Mouse (Mus musculus): Measurements from ENCODE around the gene Shank1. TPM values are rescaled to one million over a fixed set of nuclear protein-coding genes. Genes with fewer than 3 reads are reported as not detected.

Gene Shank1
- polyA plus RNA-seq, 1 experiment: 0.81 TPM

GRCm38 (mm10) chr7:44358012-44358411, 48.0 kb downstream of the Shank1 start:
- Histone ChIP-seq H3K36me3 (ENCODE audit: control insufficient read depth, insufficient read depth, low read length) (no peaks in the 10 kb centered on the region), H3K4me3 (ENCODE audit: low read depth, low read length) (no peak overlapping the region), H3K27me3 (ENCODE audit: control insufficient read depth, insufficient read depth, low read length) (peaks cover 43% of the 10 kb centered on the region), H3K4me1 (ENCODE audit: control insufficient read depth, insufficient read depth, insufficient read length, low read length) (peaks cover 13% of the 10 kb centered on the region), H3K27ac (ENCODE audit: insufficient read depth, low read depth, low read length) (no peak overlapping the region)
- no peak for TF ChIP-seq POLR2A (IDR thresholded peaks at IDR 0.05; ENCODE audit: low read depth, low read length)
- TF ChIP-seq CTCF (IDR thresholded peaks at IDR 0.05; ENCODE audit: extremely low read depth, insufficient read length, insufficient replicate concordance, low read depth, low read length): no peak
- WGBS: 26% methylated on average over 5 of the region's 5 CpGs

GRCm38 (mm10) chr7:44358886-44359654, 49.0 kb downstream of the Shank1 start:
- Histone ChIP-seq H3K27ac (ENCODE audit: insufficient read depth, low read depth, low read length) (no peak overlapping the region), H3K4me1 (ENCODE audit: control insufficient read depth, insufficient read depth, insufficient read length, low read length) (peaks cover 10% of the 10 kb centered on the region), H3K4me3 (ENCODE audit: low read depth, low read length) (no peak overlapping the region), H3K27me3 (ENCODE audit: control insufficient read depth, insufficient read depth, low read length) (peaks cover 33% of the 10 kb centered on the region), H3K36me3 (ENCODE audit: control insufficient read depth, insufficient read depth, low read length) (no peaks in the 10 kb centered on the region)
- TF ChIP-seq POLR2A (IDR thresholded peaks at IDR 0.05; ENCODE audit: low read depth, low read length) (no peak), CTCF (IDR thresholded peaks at IDR 0.05; ENCODE audit: extremely low read depth, insufficient read length, insufficient replicate concordance, low read depth, low read length) (no peak)
- WGBS: 9% methylated on average over 24 of the region's 26 CpGs

GRCm38 (mm10) chr7:44359908-44360672, 50.0 kb downstream of the Shank1 start:
- Histone ChIP-seq H3K4me3 (ENCODE audit: low read depth, low read length) (peak overlapping the region; percentile 74), H3K27ac (ENCODE audit: insufficient read depth, low read depth, low read length) (no peak overlapping the region), H3K4me1 (ENCODE audit: control insufficient read depth, insufficient read depth, insufficient read length, low read length) (peaks cover 10% of the 10 kb centered on the region), H3K36me3 (ENCODE audit: control insufficient read depth, insufficient read depth, low read length) (no peaks in the 10 kb centered on the region), H3K27me3 (ENCODE audit: control insufficient read depth, insufficient read depth, low read length) (peaks cover 29% of the 10 kb centered on the region)
- TF ChIP-seq CTCF (IDR thresholded peaks at IDR 0.05; ENCODE audit: extremely low read depth, insufficient read length, insufficient replicate concordance, low read depth, low read length) (no peak), POLR2A (IDR thresholded peaks at IDR 0.05; ENCODE audit: low read depth, low read length) (no peak; the same call in 1 of the 2 replicates)
- under 1% methylated on average over 54 of the region's 54 CpGs for WGBS

GRCm38 (mm10) chr7:44360792-44361301, 50.8 kb downstream of the Shank1 start:
- no peak overlapping the region for H3K4me3 ChIP-seq (ENCODE audit: low read depth, low read length)
- peaks cover 10% of the 10 kb centered on the region for H3K4me1 ChIP-seq (ENCODE audit: control insufficient read depth, insufficient read depth, insufficient read length, low read length)
- no peaks in the 10 kb centered on the region for H3K36me3 ChIP-seq (ENCODE audit: control insufficient read depth, insufficient read depth, low read length)
- peaks cover 27% of the 10 kb centered on the region for H3K27me3 ChIP-seq (ENCODE audit: control insufficient read depth, insufficient read depth, low read length)
- TF ChIP-seq CTCF (IDR thresholded peaks at IDR 0.05; ENCODE audit: extremely low read depth, insufficient read length, insufficient replicate concordance, low read depth, low read length) (no peak), POLR2A (IDR thresholded peaks at IDR 0.05; ENCODE audit: low read depth, low read length) (no peak)
- WGBS: 11% methylated on average over 21 of the region's 21 CpGs
- H3K27ac ChIP-seq (ENCODE audit: insufficient read depth, low read depth, low read length): no peak overlapping the region

- Histone ChIP-seq H3K36me3 (ENCODE audit: control insufficient read depth, insufficient read depth, low read length) (no peaks in the 10 kb centered on the region), H3K27me3 (ENCODE audit: control insufficient read depth, insufficient read depth, low read length) (no peaks in the 10 kb centered on the region), H3K4me1 (ENCODE audit: control insufficient read depth, insufficient read depth, insufficient read length, low read length) (peaks cover 5% of the 10 kb centered on the region; the same call in 1 of the 2 replicates), H3K27ac (ENCODE audit: insufficient read depth, low read depth, low read length) (no peak overlapping the region), H3K4me3 (ENCODE audit: low read depth, low read length) (no peak overlapping the region)
- TF ChIP-seq CTCF (IDR thresholded peaks at IDR 0.05; ENCODE audit: extremely low read depth, insufficient read length, insufficient replicate concordance, low read depth, low read length) (no peak), POLR2A (IDR thresholded peaks at IDR 0.05; ENCODE audit: low read depth, low read length) (no peak)
- 92% methylated on average over 8 of the region's 8 CpGs for WGBS
Observed at GRCm38 (mm10) chr7:44372678-44373077, 62.6 kb downstream of the Shank1 start.

- H3K4me1 ChIP-seq (ENCODE audit: control insufficient read depth, insufficient read depth, insufficient read length, low read length): peaks cover 5% of the 10 kb centered on the region; the same call in 1 of the 2 replicates
- H3K27me3 ChIP-seq (ENCODE audit: control insufficient read depth, insufficient read depth, low read length): no peaks in the 10 kb centered on the region
- no peak overlapping the region for H3K27ac ChIP-seq (ENCODE audit: insufficient read depth, low read depth, low read length)
- TF ChIP-seq POLR2A (IDR thresholded peaks at IDR 0.05; ENCODE audit: low read depth, low read length) (no peak), CTCF (IDR thresholded peaks at IDR 0.05; ENCODE audit: extremely low read depth, insufficient read length, insufficient replicate concordance, low read depth, low read length) (no peak)
- peak overlapping the region; percentile 61 for H3K4me3 ChIP-seq (ENCODE audit: low read depth, low read length)
- WGBS: 7% methylated on average over 7 of the region's 7 CpGs
- no peaks in the 10 kb centered on the region for H3K36me3 ChIP-seq (ENCODE audit: control insufficient read depth, insufficient read depth, low read length)
Observed at GRCm38 (mm10) chr7:44373460-44373859, 63.4 kb downstream of the Shank1 start.
